ENCODE assay signal across 25 mouse cellular contexts in genomic region chr12:110456024-110456423, GRCm38 (mm10).
"Had no signal": no experiment of that assay in that cellular context is flagged by ENCODE, and none has a peak within 500 bp of the region (broad histone marks: within the 10 kb centered on the region; RNA-seq: fewer than 3 reads in every experiment).

No protein-coding gene starts in this region.

- H3K27me3 ChIP-seq: heart, embryonic 12.5 days; hindbrain, embryonic 12.5 days; intestine, embryonic 15.5 days; limb, embryonic 12.5 days; liver, embryonic 13.5 days had no signal

- H3K36me3 ChIP-seq: heart, embryonic 10.5 days; heart, embryonic 12.5 days; hindbrain, embryonic 10.5 days; intestine, embryonic 15.5 days; limb, embryonic 10.5 days; liver, embryonic 13.5 days had no signal

- H3K27ac ChIP-seq: gastrocnemius, adult 2 months; heart, embryonic 10.5 days; hindbrain, embryonic 10.5 days; hindbrain, embryonic 12.5 days; intestine, embryonic 15.5 days; limb, embryonic 10.5 days; limb, embryonic 12.5 days; liver, embryonic 13.5 days had no signal

- H3K4me1 ChIP-seq: hindbrain, embryonic 10.5 days; hindbrain, embryonic 12.5 days; intestine, embryonic 15.5 days; limb, embryonic 10.5 days; limb, embryonic 12.5 days had no signal

- H3K4me2 ChIP-seq: heart, embryonic 12.5 days; hindbrain, embryonic 12.5 days; intestine, embryonic 15.5 days; limb, embryonic 12.5 days; liver, embryonic 11.5 days; liver, embryonic 13.5 days had no signal

- H3K9ac ChIP-seq: heart, embryonic 12.5 days; hindbrain, embryonic 12.5 days; intestine, embryonic 15.5 days; limb, embryonic 12.5 days; liver, embryonic 13.5 days had no signal

- DNase-seq: gastrocnemius, adult 2 months; gastrocnemius, postnatal 10 days; gastrocnemius, postnatal 25 days; heart, adult 18-20 months; heart, postnatal 10 days; heart, postnatal 4 days; kidney, adult 18-20 months; kidney, adult 8-10 months; kidney, postnatal 10 days; kidney, postnatal 25 days; kidney, postnatal 4 days; layer of hippocampus, adult 9-11 months; liver; liver, embryonic 13.5 days had no signal

- ATAC-seq: hindbrain, embryonic 16.5 days; inflammation-experienced regulatory T-cells, adult 6 months; intestine, embryonic 15.5 days; intestine, postnatal 0 days had no signal

- H3K4me3 ChIP-seq: gastrocnemius, adult 2 months; heart, embryonic 10.5 days; heart, embryonic 12.5 days; hindbrain, embryonic 10.5 days; hindbrain, embryonic 12.5 days; intestine, embryonic 15.5 days; limb, embryonic 10.5 days; limb, embryonic 12.5 days; liver, embryonic 13.5 days had no signal

- H3K9me3 ChIP-seq: heart, embryonic 10.5 days; heart, embryonic 12.5 days; hindbrain, embryonic 10.5 days; hindbrain, embryonic 12.5 days; intestine, embryonic 15.5 days; limb, embryonic 10.5 days; limb, embryonic 12.5 days; liver, embryonic 13.5 days had no signal
